Mouse (Mus musculus) c-Kit-negative CD71-positive TER-119-positive erythroid progenitor cells, embryonic 14.5 days (primary cell): ENCODE measurements at regions not wholly inside any gene's neighbourhood (a gene's known extent, or its start where the extent isn't known, plus 50 kb on each side); places are given as distances from the start of the nearest gene placed in this dataset.

Source experiments
- DNase-seq: peaks from one replicate; pipeline ENCODE4 v3.0.0-alpha.2; 2013; ENCODE audit warnings: low read depth, low spot score

DNA sequence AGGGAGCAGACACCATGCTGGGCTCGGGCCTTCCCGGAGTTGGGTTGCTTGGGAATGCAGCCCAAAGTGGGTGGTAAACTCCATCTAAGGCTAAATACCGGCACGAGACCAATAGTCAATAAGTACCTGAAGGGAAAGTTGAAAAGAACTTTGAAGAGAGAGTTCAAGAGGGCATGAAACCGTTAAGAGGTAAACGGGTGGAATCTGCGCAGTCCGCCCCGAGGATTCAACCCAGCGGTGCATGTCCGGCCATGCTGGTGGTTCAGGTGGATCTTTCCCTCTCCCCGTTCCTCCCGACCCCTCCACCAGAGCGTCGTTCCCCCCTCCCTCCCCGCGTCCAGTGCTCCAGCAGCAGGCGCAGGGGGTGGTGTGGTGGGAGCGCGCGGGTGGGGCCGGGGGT lies 179.1 kb upstream of the Arhgef26 start:
- peak; percentile 46 for DNase-seq

- DNase-seq = no peak
Measured at GRCm38 (mm10) chr3:62170647-62171046, 167.5 kb upstream of the Arhgef26 start.

DNA sequence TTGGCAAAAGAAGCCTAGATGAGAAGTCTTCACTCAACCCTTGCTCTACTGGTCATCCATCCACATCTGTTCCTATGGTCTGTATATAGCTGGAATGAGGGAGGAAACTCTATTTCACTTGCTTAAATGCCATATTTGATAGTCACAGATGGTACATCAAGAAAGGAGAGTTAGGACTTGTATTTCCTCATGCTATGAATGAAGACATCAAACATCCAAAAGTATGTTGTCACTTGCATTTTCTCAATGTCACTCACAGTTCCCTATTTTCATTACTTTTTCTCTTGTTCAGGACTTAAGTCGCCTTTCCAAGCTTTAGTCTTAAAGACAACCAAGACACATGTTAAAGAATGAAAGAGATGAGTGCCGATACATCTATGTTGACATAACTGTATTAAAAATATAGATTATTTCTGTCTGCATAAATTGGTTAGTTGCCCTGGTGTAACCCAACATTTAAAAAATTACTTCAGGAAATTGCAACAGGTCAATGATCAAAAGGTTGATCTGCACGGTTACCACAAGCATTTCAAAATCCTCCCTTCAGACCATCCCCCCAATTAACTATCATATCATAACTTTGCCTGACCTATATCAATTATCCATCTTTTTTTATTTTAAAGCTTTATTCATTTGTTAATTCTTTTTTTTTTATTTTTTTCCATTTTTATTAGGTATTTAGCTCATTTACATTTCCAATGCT lies 150.2 kb upstream of the Arhgef26 start:
- no peak for DNase-seq

DNA sequence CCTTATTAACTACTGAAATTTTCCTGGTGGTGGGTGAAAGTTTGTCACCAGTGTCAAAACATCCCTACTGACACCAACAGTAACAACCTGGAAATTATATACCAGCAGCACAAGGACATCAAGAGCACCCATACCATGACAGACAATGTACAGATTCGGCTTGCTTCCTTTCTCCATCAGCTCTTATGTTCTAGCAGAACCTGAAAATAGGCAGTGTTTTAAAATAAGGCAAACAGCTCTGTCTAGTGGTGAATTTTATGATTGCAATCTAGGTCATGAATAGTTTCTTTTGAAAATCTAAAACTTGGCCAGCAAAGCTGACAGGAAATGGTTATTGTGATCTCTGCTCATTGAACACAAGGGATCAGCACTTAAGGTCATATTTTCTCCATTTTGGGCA lies 145.7 kb upstream of the Arhgef26 start:
- no peak for DNase-seq

- DNase-seq = no peak
Measured at GRCm38 (mm10) chr3:62194421-62194820, 143.7 kb upstream of the Arhgef26 start.

DNA sequence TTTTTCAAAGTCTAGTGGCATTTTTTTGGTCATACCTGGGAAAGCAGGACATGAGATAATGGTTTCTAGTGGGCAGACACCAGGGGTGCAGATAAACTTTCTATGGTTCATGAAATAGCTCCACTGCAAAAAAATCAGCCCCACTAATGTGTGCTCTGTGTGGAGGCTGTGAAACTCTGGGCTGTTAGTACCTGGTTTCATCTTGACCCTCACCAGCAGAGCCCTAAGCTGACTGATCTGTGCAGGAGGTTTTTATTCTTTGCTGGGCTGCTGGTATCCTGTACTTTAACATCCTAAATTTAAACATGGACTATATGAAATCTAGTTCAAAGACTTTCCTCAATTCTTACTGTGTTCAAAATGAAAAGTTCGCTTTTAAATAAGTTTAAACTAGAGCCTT lies 141.5 kb upstream of the Arhgef26 start:
- DNase-seq = no peak

- no peak for DNase-seq
Measured at GRCm38 (mm10) chr3:62215806-62216205, 122.3 kb upstream of the Arhgef26 start.

GRCm38 (mm10) chr3:62217335-62217734 lies 120.8 kb upstream of the Arhgef26 start:
- DNase-seq = no peak

GRCm38 (mm10) chr3:62227697-62228096 lies 110.4 kb upstream of the Arhgef26 start:
- DNase-seq = no peak

GRCm38 (mm10) chr3:62228156-62228555 lies 110.0 kb upstream of the Arhgef26 start:
- DNase-seq = no peak

DNA sequence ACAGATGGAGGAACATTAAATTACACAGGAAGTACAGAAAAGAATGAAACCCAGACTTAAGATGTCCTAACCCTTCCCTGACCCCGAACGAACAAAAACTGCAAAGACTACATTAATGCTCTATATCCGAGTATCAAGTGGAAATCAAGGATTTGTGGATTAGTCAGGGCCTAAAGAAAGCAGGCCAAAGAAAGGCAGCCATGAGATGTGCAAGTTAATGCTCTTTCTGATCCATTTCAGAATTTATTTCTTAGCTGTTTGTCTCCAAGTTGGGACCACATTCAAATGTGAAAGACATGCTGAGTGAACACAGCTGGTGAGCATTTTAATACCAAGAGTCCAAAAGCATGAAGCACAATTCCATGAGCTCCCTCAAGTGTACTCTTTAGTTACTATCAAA lies 97.1 kb upstream of the Arhgef26 start:
- DNase-seq = no peak

GRCm38 (mm10) chr3:62271703-62272102 lies 66.4 kb upstream of the Arhgef26 start:
- DNase-seq = no peak

DNA sequence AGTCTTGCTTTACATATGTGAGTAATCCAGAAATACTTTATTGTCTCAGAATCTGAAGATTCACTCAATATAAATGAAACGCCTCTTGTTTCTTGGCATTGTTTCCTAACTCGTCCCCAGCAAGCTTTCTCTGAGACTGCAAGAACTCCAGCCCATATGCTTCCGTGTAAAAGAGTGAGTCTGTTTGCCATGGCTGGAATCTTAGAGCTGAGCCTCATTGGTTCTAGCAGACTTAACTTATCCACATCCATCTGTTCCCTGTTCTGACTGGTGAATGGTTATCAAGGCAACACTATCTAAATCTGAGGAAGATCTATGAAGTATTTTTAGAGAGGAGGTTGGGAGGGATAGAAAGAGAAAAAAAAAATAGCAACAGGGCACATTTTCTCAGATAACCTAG lies 59.9 kb upstream of the Arhgef26 start:
- no peak for DNase-seq

GRCm38 (mm10) chr3:62280960-62281359 lies 57.2 kb upstream of the Arhgef26 start:
- DNase-seq = no peak
